9 mouse cellular contexts compared by ENCODE assay signal in genomic region chr7:30353279-30353822, GRCm38 (mm10). TPM values are rescaled to one million over a fixed set of nuclear protein-coding genes. Genes with fewer than 3 reads are reported as not detected.
DNase-seq lines count a peak whose midpoint lies in the region; ATAC-seq and TF ChIP-seq lines count a peak whose summit lies in the region.
"Had no signal": no experiment of that assay in that cellular context is flagged by ENCODE, and none has a peak within 500 bp of the region (broad histone marks: within the 10 kb centered on the region; RNA-seq: fewer than 3 reads in every experiment).

No protein-coding gene starts in this region.

- no peak for TF ChIP-seq EP300 in liver, embryonic 14.5 days (IDR thresholded peaks at IDR 0.05; ENCODE audit: low read depth)

- intact Hi-C loops in gastrocnemius, adult 2 months (cut with DNase I), result no loop called here

- TF ChIP-seq CTCF in gastrocnemius, adult 2 months (IDR thresholded peaks at IDR 0.05), result peak; percentile 83
- TF ChIP-seq CTCF in liver, embryonic 14.5 days (IDR thresholded peaks at IDR 0.05; ENCODE audit: low read depth), result peak; percentile 81

- ATAC-seq in CD4-positive, CD25-positive, alpha-beta regulatory T cell, adult 4 months, result peak; percentile 60
- ATAC-seq in kidney, embryonic 15.5 days (replicated peaks; ENCODE audit: low FRiP score), result 0 out of 2 replicates have a peak, but pooled peaks have one; percentile 28
- peak; percentile 25 for ATAC-seq in liver, embryonic 14.5 days (ENCODE audit: insufficient read depth)
- peak; percentile 26; the same call in 1 of the 2 replicates for ATAC-seq in neural tube, embryonic 15.5 days (ENCODE audit: low FRiP score)
- no peak for ATAC-seq in erythroid progenitor cell, adult 5-6 weeks (replicated peaks; ENCODE audit: low FRiP score, poor library complexity, severe bottlenecking)

- DNase-seq in MN1 (ENCODE audit: low spot score), result peak; percentile 91
- peak; percentile 75 for DNase-seq in cerebellum, adult 9-11 months
- peak; percentile 57 for DNase-seq in gastrocnemius, adult 2 months
- peak in 1 of 3 experiments; percentile 36 for DNase-seq in liver, embryonic 14.5 days (ENCODE audit: low read depth in 3 of 3, low spot score in 3 of 3)

- H3K9ac ChIP-seq in kidney, embryonic 15.5 days, result no peak overlapping the region
- H3K9ac ChIP-seq in liver, embryonic 14.5 days (replicated peaks), result no peak overlapping the region
- no peak overlapping the region for H3K9ac ChIP-seq in neural tube, embryonic 15.5 days (replicated peaks)
- H3K9ac ChIP-seq: limb, embryonic 13.5 days had no signal

- no peak overlapping the region for H3K4me2 ChIP-seq in kidney, embryonic 15.5 days
- H3K4me2 ChIP-seq in liver, embryonic 14.5 days (ENCODE audit: low read depth), result no peak overlapping the region
- H3K4me2 ChIP-seq in neural tube, embryonic 15.5 days, result no peak overlapping the region
- H3K4me2 ChIP-seq: limb, embryonic 13.5 days had no signal

- WGBS in kidney, embryonic 15.5 days, result 8% methylated on average over 6 of the region's 6 CpGs
- 19% methylated on average over 6 of the region's 6 CpGs for WGBS in liver, embryonic 14.5 days (ENCODE audit: insufficient replicate concordance)
- WGBS in neural tube, embryonic 15.5 days, result 21% methylated on average over 6 of the region's 6 CpGs

- peaks cover 11% of the 10 kb centered on the region for H3K36me3 ChIP-seq in kidney, embryonic 15.5 days
- no peaks in the 10 kb centered on the region for H3K36me3 ChIP-seq in liver, embryonic 14.5 days (replicated peaks; ENCODE audit: control insufficient read depth, insufficient read depth, low read depth)
- peaks cover 29% of the 10 kb centered on the region for H3K36me3 ChIP-seq in neural tube, embryonic 15.5 days

- H3K4me1 ChIP-seq in kidney, embryonic 15.5 days, result peaks cover 19% of the 10 kb centered on the region
- peaks cover 0 to 7% of the 10 kb centered on the region in 2 experiments; a peak in 1 of 4 replicates for H3K4me1 ChIP-seq in liver, embryonic 14.5 days (replicated peaks; ENCODE audit: control insufficient read depth in 2 of 2, insufficient read depth in 2 of 2, low read length in 1 of 2)
- peaks cover 24% of the 10 kb centered on the region for H3K4me1 ChIP-seq in neural tube, embryonic 15.5 days
- H3K4me1 ChIP-seq: limb, embryonic 13.5 days had no signal

- H3K27ac ChIP-seq in gastrocnemius, adult 2 months, result no peak overlapping the region
- no peak overlapping the region for H3K27ac ChIP-seq in kidney, embryonic 15.5 days
- H3K27ac ChIP-seq in liver, embryonic 14.5 days, result no peak overlapping the region
- H3K27ac ChIP-seq in neural tube, embryonic 15.5 days (replicated peaks), result no peak overlapping the region
- H3K27ac ChIP-seq: limb, embryonic 13.5 days had no signal

- no peaks in the 10 kb centered on the region for H3K9me3 ChIP-seq in kidney, embryonic 15.5 days (replicated peaks)
- no peaks in the 10 kb centered on the region for H3K9me3 ChIP-seq in liver, embryonic 14.5 days (ENCODE audit: control insufficient read depth, low read length)
- no peaks in the 10 kb centered on the region for H3K9me3 ChIP-seq in neural tube, embryonic 15.5 days (replicated peaks)
- H3K9me3 ChIP-seq: limb, embryonic 13.5 days had no signal

- H3K27me3 ChIP-seq in kidney, embryonic 15.5 days, result peaks cover 16% of the 10 kb centered on the region
- no peaks in the 10 kb centered on the region for H3K27me3 ChIP-seq in liver, embryonic 14.5 days (ENCODE audit: control insufficient read depth, insufficient read depth, low read length)
- peaks cover 6% of the 10 kb centered on the region; the same call in 1 of the 2 replicates for H3K27me3 ChIP-seq in neural tube, embryonic 15.5 days (replicated peaks)

- no peak overlapping the region for H3K4me3 ChIP-seq in gastrocnemius, adult 2 months
- H3K4me3 ChIP-seq in kidney, embryonic 15.5 days (replicated peaks), result no peak overlapping the region
- no peak overlapping the region for H3K4me3 ChIP-seq in liver, embryonic 14.5 days (ENCODE audit: insufficient read depth in 1 of 2, low read depth in 2 of 2, low read length in 2 of 2)
- H3K4me3 ChIP-seq in neural tube, embryonic 15.5 days (replicated peaks), result no peak overlapping the region
- H3K4me3 ChIP-seq: limb, embryonic 13.5 days had no signal

RNA-seq across cellular contexts. Expression of gene Lrfn3, which starts 9.2 kb away (rescaled TPM):
- not detected for polyA plus RNA-seq in CD4-positive, CD25-positive, alpha-beta regulatory T cell, adult 4 months (2017; shearing (Covaris generic))
- total RNA-seq in gastrocnemius, adult 2 months (2021), result 1 to 10 TPM; 3.8 to 4.3 TPM
- polyA plus RNA-seq in kidney, embryonic 15.5 days (2015; fragmentation: Nextera tagmentation; extraction: Ambion mirVana), result 6.5 and 7.2 TPM in 2 replicates
- polyA plus RNA-seq in liver, embryonic 14.5 days (2012; rRNA removed), result 1.4 and 1.7 TPM in 2 replicates
- polyA plus RNA-seq in liver, embryonic 14.5 days (2014; fragmentation: Nextera tagmentation; extraction: Ambion mirVana), result 0.79 and 1.2 TPM in 2 replicates
- polyA plus RNA-seq in neural tube, embryonic 15.5 days (2015; fragmentation: Nextera tagmentation; extraction: Ambion mirVana), result 13.5 and 15.7 TPM in 2 replicates
- total RNA-seq in erythroid progenitor cell, adult 5-6 weeks (2015; ENCODE audit: low replicate concordance), result not detected in 2 replicates
- total RNA-seq in erythroid progenitor cell, adult 5-6 weeks (2017; ENCODE audit: low replicate concordance), result not detected in 2 replicates

RNA-seq across cellular contexts. Expression of gene Sdhaf1, which starts 29.7 kb away (rescaled TPM):
- 1 to 10 TPM; 2.4 to 5.1 TPM for polyA plus RNA-seq in CD4-positive, CD25-positive, alpha-beta regulatory T cell, adult 4 months (2017; shearing (Covaris generic))
- 1 to 10 TPM; 5.9 to 6.9 TPM for total RNA-seq in gastrocnemius, adult 2 months (2021)
- 17.3 and 18.7 TPM in 2 replicates for polyA plus RNA-seq in kidney, embryonic 15.5 days (2015; fragmentation: Nextera tagmentation; extraction: Ambion mirVana)
- 3.8 and 5.1 TPM in 2 replicates for polyA plus RNA-seq in liver, embryonic 14.5 days (2012; rRNA removed)
- 6.7 and 7.0 TPM in 2 replicates for polyA plus RNA-seq in liver, embryonic 14.5 days (2014; fragmentation: Nextera tagmentation; extraction: Ambion mirVana)
- polyA plus RNA-seq in neural tube, embryonic 15.5 days (2015; fragmentation: Nextera tagmentation; extraction: Ambion mirVana), result 16.0 and 16.7 TPM in 2 replicates
- 2.5 TPM in 1 of 2 replicates, not detected in the other for total RNA-seq in erythroid progenitor cell, adult 5-6 weeks (2015; ENCODE audit: low replicate concordance)
- total RNA-seq in erythroid progenitor cell, adult 5-6 weeks (2017; ENCODE audit: low replicate concordance), result 0.45 and 0.64 TPM in 2 replicates

RNA-seq across cellular contexts. Expression of gene E130208F15Rik, which starts 31.8 kb away (rescaled TPM):
- not detected for polyA plus RNA-seq in CD4-positive, CD25-positive, alpha-beta regulatory T cell, adult 4 months (2017; shearing (Covaris generic))
- under 1 TPM; 0.36 to 0.42 TPM for total RNA-seq in gastrocnemius, adult 2 months (2021)
- polyA plus RNA-seq in kidney, embryonic 15.5 days (2015; fragmentation: Nextera tagmentation; extraction: Ambion mirVana), result 2.6 TPM in 1 of 2 replicates, not detected in the other
- polyA plus RNA-seq in liver, embryonic 14.5 days (2012; rRNA removed), result 0.11 and 0.19 TPM in 2 replicates
- polyA plus RNA-seq in liver, embryonic 14.5 days (2014; fragmentation: Nextera tagmentation; extraction: Ambion mirVana), result not detected in 2 replicates
- polyA plus RNA-seq in neural tube, embryonic 15.5 days (2015; fragmentation: Nextera tagmentation; extraction: Ambion mirVana), result not detected in 2 replicates
- not detected in 2 replicates for total RNA-seq in erythroid progenitor cell, adult 5-6 weeks (2015; ENCODE audit: low replicate concordance)
- total RNA-seq in erythroid progenitor cell, adult 5-6 weeks (2017; ENCODE audit: low replicate concordance), result 0.39 TPM in 1 of 2 replicates, not detected in the other

RNA-seq across cellular contexts. Expression of gene Syne4, which starts 38.7 kb away (rescaled TPM):
- 10 to 100 TPM in 1 of 2 experiments, 1 to 10 TPM in 1; 9.2 to 16.8 TPM for polyA plus RNA-seq in CD4-positive, CD25-positive, alpha-beta regulatory T cell, adult 4 months (2017; shearing (Covaris generic))
- total RNA-seq in gastrocnemius, adult 2 months (2021), result 1 to 10 TPM; 1.8 to 2.1 TPM
- polyA plus RNA-seq in kidney, embryonic 15.5 days (2015; fragmentation: Nextera tagmentation; extraction: Ambion mirVana), result 88.2 and 97.7 TPM in 2 replicates
- polyA plus RNA-seq in liver, embryonic 14.5 days (2012; rRNA removed), result 11.1 and 12.0 TPM in 2 replicates
- polyA plus RNA-seq in liver, embryonic 14.5 days (2014; fragmentation: Nextera tagmentation; extraction: Ambion mirVana), result 7.0 and 7.6 TPM in 2 replicates
- polyA plus RNA-seq in neural tube, embryonic 15.5 days (2015; fragmentation: Nextera tagmentation; extraction: Ambion mirVana), result 18.9 and 24.7 TPM in 2 replicates
- not detected in 2 replicates for total RNA-seq in erythroid progenitor cell, adult 5-6 weeks (2015; ENCODE audit: low replicate concordance)
- not detected in 2 replicates for total RNA-seq in erythroid progenitor cell, adult 5-6 weeks (2017; ENCODE audit: low replicate concordance)

RNA-seq across cellular contexts. Expression of gene Alkbh6, which starts 44.8 kb away (rescaled TPM):
- polyA plus RNA-seq in CD4-positive, CD25-positive, alpha-beta regulatory T cell, adult 4 months (2017; shearing (Covaris generic)), result 100 to 1,000 TPM; 179 to 205 TPM
- total RNA-seq in gastrocnemius, adult 2 months (2021), result 10 to 100 TPM; 21.0 to 22.9 TPM
- 94.7 and 95.7 TPM in 2 replicates for polyA plus RNA-seq in kidney, embryonic 15.5 days (2015; fragmentation: Nextera tagmentation; extraction: Ambion mirVana)
- polyA plus RNA-seq in liver, embryonic 14.5 days (2012; rRNA removed), result 13.8 and 18.6 TPM in 2 replicates
- polyA plus RNA-seq in liver, embryonic 14.5 days (2014; fragmentation: Nextera tagmentation; extraction: Ambion mirVana), result 16.0 and 19.5 TPM in 2 replicates
- 131 and 141 TPM in 2 replicates for polyA plus RNA-seq in neural tube, embryonic 15.5 days (2015; fragmentation: Nextera tagmentation; extraction: Ambion mirVana)
- total RNA-seq in erythroid progenitor cell, adult 5-6 weeks (2015; ENCODE audit: low replicate concordance), result 2.5 and 11.3 TPM in 2 replicates
- total RNA-seq in erythroid progenitor cell, adult 5-6 weeks (2017; ENCODE audit: low replicate concordance), result 4.2 TPM in 1 of 2 replicates, not detected in the other
